Mouse (Mus musculus) hindbrain, embryonic 10.5 days (tissue): ENCODE measurements around the gene Socs3. TPM values are rescaled to one million over a fixed set of nuclear protein-coding genes. Genes with fewer than 3 reads are reported as not detected.

Source experiments
- DNase-seq: peaks from one replicate; pipeline ENCODE4 v3.0.0-alpha.2; 2017; ENCODE audit warnings: low spot score
- H3K27ac ChIP-seq: fragments of 300-500 bp; sonication (generic); 2 replicates; pipeline ENCODE4 v1.5.1; 2016; ENCODE audit warnings: mild to moderate bottlenecking, moderate library complexity
- H3K27me3 ChIP-seq: fragments of 300-500 bp; sonication (generic); 2 replicates; pipeline ENCODE4 v1.6.1; 2016; ENCODE audit warnings: mild to moderate bottlenecking; ENCODE audit not compliant: poor library complexity, insufficient read depth, severe bottlenecking
- H3K36me3 ChIP-seq: fragments of 300-500 bp; sonication (generic); 2 replicates; pipeline ENCODE4 v1.6.1; 2016; ENCODE audit warnings: mild to moderate bottlenecking, moderate library complexity
- H3K4me1 ChIP-seq: fragments of 300-500 bp; sonication (generic); replicated peaks from 2 replicates; pipeline ENCODE4 v1.6.1; 2016; ENCODE audit warnings: mild to moderate bottlenecking
- H3K4me3 ChIP-seq: fragments of 300-500 bp; sonication (generic); 2 replicates; pipeline ENCODE4 v1.5.1; 2016; ENCODE audit warnings: mild to moderate bottlenecking, moderate library complexity
- H3K9me3 ChIP-seq: fragments of 300-500 bp; sonication (generic); 2 replicates; pipeline ENCODE4 v1.6.1; 2016; ENCODE audit warnings: mild to moderate bottlenecking, moderate library complexity
- WGBS: fragments of 180-500 bp; shearing (Covaris S2); methylation state at CpG from one replicate; pipeline ENCODE4 v1.1.7; 2016; 5-methylcytosine and 5-hydroxymethylcytosine counted together
- polyA plus RNA-seq: library from polyadenylated mRNA; unstranded; fragments of >200 nt; fragmentation: Nextera tagmentation; extraction: Ambion mirVana; gene quantifications from 2 replicates; pipeline ENCODE4 v1.2.1, GENCODE M21; 2016

Socs3 gene
- polyA plus RNA-seq, 1 experiment from 2014 or later, result 12.5 TPM

DNA sequence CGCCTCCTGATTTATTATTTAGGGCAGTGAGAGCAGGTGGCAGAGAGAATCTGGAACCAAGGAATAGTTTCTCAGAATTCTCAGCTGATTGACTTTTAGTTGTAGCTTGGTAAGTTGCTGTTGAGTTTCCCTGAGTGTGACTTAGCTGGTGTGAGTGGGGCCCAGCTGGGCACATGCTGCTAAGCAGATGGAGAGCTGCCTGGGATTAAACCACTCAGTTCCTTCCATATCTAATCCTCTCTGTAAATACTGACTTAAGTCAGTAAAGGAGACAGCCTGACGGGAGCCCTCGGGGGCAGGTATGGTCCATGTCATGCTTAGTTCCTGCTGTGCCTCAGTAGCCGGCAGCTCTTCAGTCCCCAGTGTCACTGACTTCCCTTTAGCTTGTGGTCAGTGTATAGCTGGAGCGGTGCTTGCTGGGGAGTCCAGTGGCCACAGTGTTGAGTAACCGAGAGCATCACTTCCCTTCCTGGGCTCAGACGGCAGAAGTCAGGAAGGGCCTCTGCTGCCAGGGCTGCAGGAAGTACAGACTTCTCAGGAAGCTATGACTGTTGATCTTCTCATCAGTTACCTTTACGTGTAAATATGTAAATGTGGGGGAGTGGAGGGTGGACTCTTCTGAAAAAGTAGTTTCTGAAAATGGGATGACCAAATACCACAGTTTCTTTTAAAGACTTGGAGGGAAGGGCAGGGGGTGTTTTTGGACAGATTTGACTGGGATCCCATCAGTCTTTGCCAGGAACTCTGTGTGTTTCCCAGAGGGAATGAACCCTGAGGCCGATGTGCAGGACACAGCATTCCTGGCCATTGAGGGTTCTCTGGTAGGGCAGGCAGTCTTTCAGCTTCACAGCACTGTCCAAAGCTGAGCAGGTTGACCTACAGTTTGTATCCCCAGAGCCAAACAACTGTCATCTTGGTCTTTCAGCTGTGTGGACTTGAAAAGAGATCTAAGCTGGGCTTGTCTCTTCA lies 21.9 kb upstream of the Socs3 start:
- no peaks in the 10 kb centered on the region for H3K36me3 ChIP-seq
- H3K4me3 ChIP-seq, result no peak overlapping the region
- no peak for DNase-seq
- no peaks in the 10 kb centered on the region for H3K27me3 ChIP-seq
- 65% methylated on average over 9 of the region's 9 CpGs for WGBS
- H3K9me3 ChIP-seq, result no peaks in the 10 kb centered on the region
- no peak overlapping the region for H3K27ac ChIP-seq
- peaks cover 85% of the 10 kb centered on the region for H3K4me1 ChIP-seq

DNA sequence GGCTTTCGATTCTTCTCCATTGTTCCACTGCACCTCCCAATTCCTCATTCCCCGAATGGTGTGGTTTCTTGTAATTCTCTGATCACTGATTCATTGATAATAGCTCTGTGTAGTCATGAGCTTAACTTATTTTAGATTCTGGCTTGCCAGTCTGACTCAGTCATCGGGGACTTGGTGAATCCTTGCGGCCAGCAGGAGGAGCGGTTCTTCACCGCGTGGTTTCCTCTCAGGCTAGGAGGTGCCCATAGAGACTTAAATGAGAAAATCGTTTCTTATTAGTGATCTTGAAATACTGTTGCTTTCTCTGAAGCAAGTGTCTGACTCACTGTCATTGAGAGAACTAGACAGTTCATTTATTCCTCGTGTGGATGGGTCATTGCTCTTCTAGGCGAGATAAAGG lies 20.1 kb upstream of the Socs3 start:
- Histone ChIP-seq H3K27me3 (no peaks in the 10 kb centered on the region), H3K9me3 (no peaks in the 10 kb centered on the region), H3K4me1 (peaks cover 82% of the 10 kb centered on the region), H3K27ac (no peak overlapping the region), H3K36me3 (no peaks in the 10 kb centered on the region), H3K4me3 (no peak overlapping the region)
- no peak for DNase-seq
- 58% methylated on average over 10 of the region's 10 CpGs for WGBS

GRCm38 (mm10) chr11:117989241-117989640 lies 19.4 kb upstream of the Socs3 start:
- no peaks in the 10 kb centered on the region for H3K36me3 ChIP-seq
- no peaks in the 10 kb centered on the region for H3K9me3 ChIP-seq
- no peak for DNase-seq
- H3K4me3 ChIP-seq, result no peak overlapping the region
- peaks cover 75% of the 10 kb centered on the region for H3K4me1 ChIP-seq
- no peaks in the 10 kb centered on the region for H3K27me3 ChIP-seq
- no peak overlapping the region for H3K27ac ChIP-seq
- 93% methylated on average over 4 of the region's 4 CpGs for WGBS

- Histone ChIP-seq H3K4me3 (peak overlapping the region; percentile 100), H3K27me3 (no peaks in the 10 kb centered on the region), H3K27ac (no peak overlapping the region), H3K4me1 (peaks cover 65% of the 10 kb centered on the region), H3K36me3 (no peaks in the 10 kb centered on the region), H3K9me3 (no peaks in the 10 kb centered on the region)
- no peak for DNase-seq
- 80% methylated on average over 4 of the region's 4 CpGs for WGBS
These were observed 18.1 kb upstream of the Socs3 start for GRCm38 (mm10) chr11:117987968-117988367.

GRCm38 (mm10) chr11:117987032-117987451 lies 17.2 kb upstream of the Socs3 start:
- WGBS, result under 1% methylated on average over 32 of the region's 32 CpGs
- Histone ChIP-seq H3K9me3 (no peaks in the 10 kb centered on the region), H3K27me3 (peaks cover 5% of the 10 kb centered on the region; the same call in 1 of the 2 replicates), H3K4me3 (peak overlapping the region; percentile 100), H3K36me3 (no peaks in the 10 kb centered on the region), H3K4me1 (peaks cover 57% of the 10 kb centered on the region), H3K27ac (peak overlapping the region; percentile 93)
- no peak for DNase-seq

GRCm38 (mm10) chr11:117986126-117987031 lies 16.5 kb upstream of the Socs3 start, which contains the start of gene Pgs1:
TSS of gene Pgs1 (plus strand) at chr11:117986292.
- Histone ChIP-seq H3K27ac (peak within 1 kb of the TSS; percentile 93), H3K4me1 (peaks cover 51% of the 10 kb centered on the region), H3K9me3 (no peaks in the 10 kb centered on the region), H3K36me3 (no peaks in the 10 kb centered on the region), H3K4me3 (peak within 1 kb of the TSS; percentile 100), H3K27me3 (peaks cover 5% of the 10 kb centered on the region; the same call in 1 of the 2 replicates)
- DNase-seq, result peak; percentile 93
- 8% methylated on average over 51 of the region's 51 CpGs for WGBS

DNA sequence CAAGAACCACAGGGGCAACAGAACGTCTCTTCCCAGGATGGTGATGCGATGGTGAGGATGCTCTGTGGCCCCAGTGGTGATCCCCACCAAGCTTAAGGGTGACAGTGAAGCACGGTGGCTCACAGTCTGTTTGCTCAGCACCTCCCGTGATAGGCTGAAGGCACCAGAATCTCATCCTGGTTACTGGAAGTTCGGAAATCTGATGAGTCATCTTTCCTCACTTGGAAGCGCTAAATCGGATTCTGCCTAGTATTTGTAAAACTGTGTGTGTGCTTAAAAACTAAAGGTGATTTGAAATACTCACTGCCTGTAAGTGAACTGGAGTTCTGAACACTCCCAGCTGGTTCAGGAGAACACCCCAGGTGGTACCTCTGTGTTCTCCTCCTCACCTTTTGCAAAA lies 13.9 kb upstream of the Socs3 start:
- Histone ChIP-seq H3K4me1 (peaks cover 33% of the 10 kb centered on the region), H3K9me3 (no peaks in the 10 kb centered on the region), H3K27ac (no peak overlapping the region), H3K4me3 (no peak overlapping the region), H3K36me3 (no peaks in the 10 kb centered on the region), H3K27me3 (peaks cover 5% of the 10 kb centered on the region; the same call in 1 of the 2 replicates)
- DNase-seq, result no peak
- 73% methylated on average over 7 of the region's 7 CpGs for WGBS

- Histone ChIP-seq H3K9me3 (no peaks in the 10 kb centered on the region), H3K4me3 (no peak overlapping the region), H3K36me3 (no peaks in the 10 kb centered on the region), H3K27ac (0 out of 2 replicates have a peak overlapping the region, but pooled peaks have one; percentile 9), H3K27me3 (peaks cover 5% of the 10 kb centered on the region; the same call in 1 of the 2 replicates), H3K4me1 (peaks cover 32% of the 10 kb centered on the region)
- no peak for DNase-seq
- WGBS, result 76% methylated on average over 5 of the region's 5 CpGs
These were observed 12.6 kb upstream of the Socs3 start for GRCm38 (mm10) chr11:117982426-117982825.

DNA sequence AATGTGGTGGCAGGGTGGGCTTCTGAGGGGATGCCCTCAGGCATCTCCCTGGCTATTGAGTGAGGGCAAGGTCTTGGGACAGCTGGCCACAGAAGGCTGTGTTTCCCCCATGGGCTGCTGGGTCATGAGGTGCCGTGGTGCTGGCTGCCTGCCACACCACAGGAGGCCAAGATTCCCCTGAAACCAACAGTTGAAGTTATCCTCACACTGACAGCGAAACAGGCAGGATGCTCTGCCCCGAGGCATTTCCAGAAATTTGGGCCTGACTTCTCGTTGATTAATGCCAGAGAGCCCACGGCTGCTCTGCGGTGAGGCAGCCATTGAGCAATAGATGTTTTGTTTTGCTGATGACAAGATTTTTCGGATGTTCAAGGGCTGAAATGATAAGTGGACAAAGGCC lies 9.5 kb upstream of the Socs3 start:
- no peak for DNase-seq
- no peaks in the 10 kb centered on the region for H3K9me3 ChIP-seq
- H3K27me3 ChIP-seq, result peaks cover 5% of the 10 kb centered on the region; the same call in 1 of the 2 replicates
- H3K36me3 ChIP-seq, result no peaks in the 10 kb centered on the region
- peak overlapping the region; percentile 77 for H3K27ac ChIP-seq
- 67% methylated on average over 7 of the region's 7 CpGs for WGBS
- peaks cover 47% of the 10 kb centered on the region for H3K4me1 ChIP-seq
- H3K4me3 ChIP-seq, result no peak overlapping the region

DNA sequence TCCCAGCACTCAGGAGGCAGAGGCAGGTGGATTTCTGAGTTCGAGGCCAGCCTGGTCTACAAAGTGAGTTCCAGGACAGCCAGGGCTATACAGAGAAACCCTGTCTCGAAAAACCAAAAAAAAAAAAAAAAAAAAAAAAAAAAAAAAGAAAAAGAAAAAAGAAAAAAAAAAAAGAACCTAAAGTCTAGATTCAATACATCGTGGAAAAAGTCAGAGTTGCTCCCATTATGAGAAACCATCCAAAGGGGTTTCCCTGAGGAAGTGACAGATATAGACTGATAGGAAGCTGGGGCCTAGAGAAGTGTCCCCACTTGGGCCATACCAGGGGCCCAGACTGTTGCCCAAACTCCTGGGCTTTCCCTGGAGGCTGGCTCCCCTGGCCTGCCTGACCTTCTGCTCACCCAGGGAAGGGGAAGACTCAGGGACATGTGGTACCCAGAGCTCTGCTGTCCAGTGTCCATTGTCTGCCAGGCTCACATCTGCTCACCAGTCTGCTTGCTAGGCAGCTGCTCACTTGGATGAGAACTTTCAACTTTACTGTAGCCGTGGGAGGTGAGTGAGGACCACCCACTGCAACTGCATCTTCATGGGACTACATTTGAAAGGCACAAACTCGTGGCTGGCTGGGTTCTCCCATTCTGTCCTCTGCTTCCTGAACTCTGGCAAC lies 8.0 kb upstream of the Socs3 start:
- no peak overlapping the region for H3K4me3 ChIP-seq
- peak overlapping the region; percentile 93 for H3K27ac ChIP-seq
- peaks cover 14% of the 10 kb centered on the region for H3K27me3 ChIP-seq
- peak; percentile 21 for DNase-seq
- peaks cover 63% of the 10 kb centered on the region for H3K4me1 ChIP-seq
- no peaks in the 10 kb centered on the region for H3K36me3 ChIP-seq
- WGBS, result 56% methylated on average over 5 of the region's 5 CpGs
- H3K9me3 ChIP-seq, result no peaks in the 10 kb centered on the region

GRCm38 (mm10) chr11:117976081-117976582 lies 6.3 kb upstream of the Socs3 start:
- H3K4me3 ChIP-seq, result peak overlapping the region; percentile 41
- 1% methylated on average over 8 of the region's 8 CpGs for WGBS

More at GRCm38 (mm10) chr11:117976081-117976582, 6.3 kb upstream of the Socs3 start:
- peak; percentile 71 for DNase-seq
- H3K4me1 ChIP-seq, result peaks cover 76% of the 10 kb centered on the region
- H3K27ac ChIP-seq, result peak overlapping the region; percentile 93
- no peaks in the 10 kb centered on the region for H3K36me3 ChIP-seq
- no peaks in the 10 kb centered on the region for H3K9me3 ChIP-seq
- H3K27me3 ChIP-seq, result peaks cover 22% of the 10 kb centered on the region
